Mouse (Mus musculus): ENCODE data around the gene Zfp217.

Gene Zfp217

GRCm38 (mm10) chr2:170131981-170132460, 15.9 kb downstream of the Zfp217 start:
- DNase-seq: no peak

DNA sequence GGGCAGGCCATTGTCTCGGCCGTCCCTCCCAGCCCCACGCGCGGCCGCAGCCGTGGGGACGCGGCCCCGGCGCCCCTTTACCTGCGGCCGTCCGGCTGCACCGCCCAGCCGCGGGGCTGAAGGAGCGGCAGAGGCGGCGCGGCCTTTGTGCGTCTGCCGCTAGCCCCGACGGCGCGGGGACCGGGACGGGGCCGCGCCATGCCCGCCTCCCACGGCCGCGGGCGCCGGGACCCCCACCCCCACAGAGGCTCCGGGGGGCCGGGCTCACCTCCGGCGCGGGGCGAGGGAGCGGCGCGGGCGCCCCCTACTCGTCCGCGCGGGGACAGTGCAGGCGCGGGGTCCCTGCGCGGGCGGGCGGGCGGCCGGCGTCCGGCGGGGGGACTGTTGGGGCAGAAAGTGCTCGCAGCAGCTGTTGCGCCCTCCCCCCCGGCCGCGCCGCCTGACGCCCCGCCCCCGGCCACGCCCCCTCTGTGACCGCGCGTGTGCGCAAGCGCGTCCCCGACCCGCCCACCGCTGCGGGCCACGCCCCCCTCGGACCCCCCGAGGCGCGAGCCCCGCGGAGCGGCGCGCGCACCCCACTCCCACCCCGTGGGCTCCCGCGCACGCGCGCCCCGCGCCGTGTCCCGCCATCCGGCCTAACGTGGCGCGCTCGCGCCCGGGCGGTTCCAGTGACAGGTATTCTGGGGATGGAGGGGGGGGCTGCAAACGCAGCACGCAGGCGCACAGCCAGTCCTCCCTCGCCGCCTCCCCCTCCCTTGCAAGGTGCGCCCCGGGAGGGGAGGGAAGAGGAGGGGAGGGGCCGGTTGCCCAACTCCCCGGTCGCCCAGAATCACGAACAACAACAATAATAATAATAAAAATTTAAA, 16.9 kb downstream of the Zfp217 start:
- DNase-seq: peak; percentile 97

GRCm38 (mm10) chr2:170129923-170130779, 17.8 kb downstream of the Zfp217 start:
- DNase-seq: peak; percentile 73

- DNase-seq: no peak
Measured at GRCm38 (mm10) chr2:170129248-170129922, 18.5 kb downstream of the Zfp217 start.

GRCm38 (mm10) chr2:170128461-170129247, 19.2 kb downstream of the Zfp217 start:
- no peak for DNase-seq

DNA sequence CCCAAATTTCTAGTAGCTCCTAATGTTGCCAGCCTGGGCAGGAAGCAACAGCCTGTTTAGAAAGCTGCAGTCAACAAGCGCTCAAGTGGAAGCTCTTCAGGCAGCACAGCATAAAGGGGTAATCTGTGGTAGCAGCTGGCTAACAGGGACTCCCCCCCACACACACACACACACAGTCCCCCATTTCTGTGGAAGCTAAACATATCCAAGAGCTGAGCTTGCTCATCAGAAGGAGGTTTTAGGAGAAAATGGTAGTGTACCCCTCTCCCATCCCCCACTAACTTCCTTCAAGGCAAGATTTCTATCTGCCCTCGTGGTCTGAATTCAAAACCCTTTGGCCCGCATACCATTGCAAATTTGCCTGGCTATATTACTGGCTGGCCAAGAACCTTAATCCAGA, 20.4 kb downstream of the Zfp217 start:
- DNase-seq: peak; percentile 33

DNA sequence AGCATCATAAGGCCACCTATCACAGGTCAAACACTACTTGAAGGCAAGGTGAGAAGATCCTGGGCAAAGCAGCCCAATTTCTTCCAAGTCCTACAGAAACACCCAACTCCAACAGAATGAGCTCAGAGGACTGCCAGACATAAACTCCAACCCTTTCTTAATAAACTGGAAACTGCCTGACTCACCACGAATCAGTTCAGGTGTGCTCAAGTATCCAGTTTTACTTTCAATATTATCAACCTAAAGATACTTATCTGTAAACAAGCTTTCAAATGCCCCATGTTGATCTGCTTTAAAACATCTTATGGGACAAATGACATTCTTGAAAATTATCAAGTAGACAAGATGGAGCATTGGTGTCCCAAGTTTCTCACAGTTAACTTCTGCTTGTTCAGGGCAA, 21.6 kb downstream of the Zfp217 start:
- DNase-seq: no peak

DNA sequence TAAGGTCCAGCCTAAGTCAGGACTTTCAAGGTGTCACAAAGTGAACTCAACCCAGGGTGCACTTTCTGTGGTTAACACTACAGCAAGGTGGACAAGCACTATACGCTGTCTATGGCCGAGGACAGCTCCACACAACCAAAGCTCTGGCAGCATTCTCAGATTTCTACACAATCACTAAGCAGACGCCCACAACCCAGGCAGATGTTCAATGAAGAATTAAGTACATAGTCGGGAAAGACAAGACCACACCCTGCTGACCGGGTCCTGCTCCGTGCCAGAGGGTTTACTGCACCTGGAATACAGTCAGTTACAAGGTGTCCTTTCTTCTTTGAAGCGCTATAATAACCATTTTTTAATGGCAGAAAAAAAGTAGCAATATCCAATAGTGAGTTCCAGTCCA, 25.7 kb downstream of the Zfp217 start:
- DNase-seq: no peak

DNA sequence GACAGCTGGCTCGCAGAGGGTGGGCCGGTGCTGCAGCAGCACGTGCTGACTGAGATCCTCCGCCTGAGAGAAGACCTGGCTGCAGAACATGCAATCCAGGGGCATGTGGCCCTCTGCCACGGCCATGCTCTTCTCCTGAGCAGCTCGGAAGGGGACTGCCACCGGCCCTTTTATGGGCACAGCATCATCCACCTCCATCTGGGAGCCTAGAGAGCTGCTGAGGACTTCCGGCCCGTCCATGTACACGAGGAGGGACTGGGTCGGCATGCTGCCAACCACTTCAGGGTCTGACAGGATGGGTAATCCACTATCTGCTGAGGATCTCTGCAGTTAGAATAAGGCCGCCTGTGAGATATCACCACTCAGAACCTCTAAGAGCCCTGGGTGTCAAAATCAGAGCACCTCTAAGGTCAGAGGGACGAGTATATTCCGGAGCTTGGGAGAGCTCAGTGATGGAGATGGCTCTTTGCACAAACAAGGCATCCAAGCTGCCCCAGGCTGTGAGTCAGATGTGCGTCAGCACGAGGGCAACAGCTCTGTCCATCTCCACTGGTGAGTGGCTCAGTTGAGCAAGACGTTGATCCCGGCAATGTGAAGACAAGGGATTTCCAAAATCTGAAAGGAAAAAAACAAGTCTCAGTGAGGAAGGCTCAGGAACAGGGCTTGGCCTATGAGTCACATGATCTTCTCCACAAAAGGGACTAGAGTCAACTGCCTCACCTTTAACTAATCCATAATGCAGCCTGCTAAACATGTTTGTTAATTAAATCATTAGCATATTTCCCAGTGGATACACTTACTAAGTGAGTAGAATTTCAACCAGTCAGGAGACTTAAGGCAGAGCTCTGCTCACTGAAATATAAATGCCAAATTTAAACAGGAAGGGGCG, 27.5 kb downstream of the Zfp217 start:
- DNase-seq: no peak

GRCm38 (mm10) chr2:170116704-170117281, 31.1 kb downstream of the Zfp217 start:
- DNase-seq: peak; percentile 75

- no peak for DNase-seq
Measured at GRCm38 (mm10) chr2:170110306-170110705, 37.6 kb downstream of the Zfp217 start.

- no peak for DNase-seq
Measured at GRCm38 (mm10) chr2:170109528-170109927, 38.4 kb downstream of the Zfp217 start.

DNA sequence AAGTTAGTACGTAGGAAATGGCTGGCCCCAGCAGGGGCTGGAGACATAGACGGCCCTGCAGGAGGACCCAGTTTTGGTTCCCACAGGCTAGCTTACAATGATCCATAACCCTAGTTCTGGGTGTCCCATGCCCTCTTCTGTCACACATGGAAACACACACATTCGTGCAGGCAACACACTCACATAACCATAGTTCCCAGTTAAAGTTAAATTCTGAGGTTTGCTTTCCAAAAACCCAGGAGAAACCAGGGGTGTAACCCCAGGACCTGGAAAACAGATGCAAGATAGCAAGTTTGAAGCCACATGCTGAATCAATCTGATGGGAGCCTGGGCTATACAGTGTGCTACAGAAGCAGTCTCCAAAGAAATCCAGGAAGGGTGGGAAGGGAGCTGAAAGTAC, 40.1 kb downstream of the Zfp217 start:
- no peak for DNase-seq

- DNase-seq: no peak
Measured at GRCm38 (mm10) chr2:170106000-170106399, 41.9 kb downstream of the Zfp217 start.

- DNase-seq: peak; percentile 17
Measured at GRCm38 (mm10) chr2:170104396-170104795, 43.5 kb downstream of the Zfp217 start.

- peak; percentile 70 for DNase-seq
Measured at GRCm38 (mm10) chr2:170103852-170104251, 44.1 kb downstream of the Zfp217 start.

DNA sequence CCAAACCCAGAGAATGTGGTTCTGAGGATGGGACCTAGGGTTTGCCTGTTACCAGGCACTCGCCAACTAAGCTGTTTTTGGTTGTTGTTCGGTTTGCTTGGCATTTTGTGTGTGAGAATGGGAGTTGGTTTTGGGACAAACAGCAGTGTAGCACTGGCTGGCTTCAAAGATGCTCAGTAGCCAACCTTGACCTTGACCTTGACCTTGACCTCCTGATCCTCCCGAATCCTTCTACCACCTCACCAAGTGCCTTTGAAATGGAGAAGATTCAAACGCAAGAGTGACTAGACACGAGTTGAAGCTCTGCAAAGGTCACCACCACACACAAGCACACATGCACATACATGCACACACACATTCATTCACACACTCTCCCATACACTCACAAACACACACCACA, 44.6 kb downstream of the Zfp217 start:
- DNase-seq: no peak

- DNase-seq: no peak
Measured at GRCm38 (mm10) chr2:170101932-170102331, 46.0 kb downstream of the Zfp217 start.

DNA sequence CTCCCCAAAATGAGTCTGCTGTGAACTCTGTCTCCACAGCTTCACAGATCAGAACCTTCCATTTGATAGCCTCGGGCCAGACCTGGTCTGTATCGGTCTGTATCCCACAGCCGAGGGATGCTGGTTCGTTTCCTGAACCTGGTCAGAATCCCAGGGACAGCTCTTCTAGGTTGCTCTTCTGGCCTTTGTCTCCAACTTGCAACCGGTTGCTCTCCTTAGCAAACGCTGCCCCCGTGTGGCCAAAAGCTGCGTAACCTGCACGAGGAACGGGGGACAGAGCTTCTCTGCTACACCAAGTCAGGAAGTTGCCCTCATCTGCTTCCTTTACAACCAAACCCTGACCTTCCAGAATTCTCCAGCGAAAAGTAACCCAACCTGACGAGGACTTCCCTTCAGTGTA, 46.8 kb downstream of the Zfp217 start:
- DNase-seq: peak; percentile 95

GRCm38 (mm10) chr2:170094871-170095270, 53.0 kb downstream of the Zfp217 start:
- no peak for DNase-seq

DNA sequence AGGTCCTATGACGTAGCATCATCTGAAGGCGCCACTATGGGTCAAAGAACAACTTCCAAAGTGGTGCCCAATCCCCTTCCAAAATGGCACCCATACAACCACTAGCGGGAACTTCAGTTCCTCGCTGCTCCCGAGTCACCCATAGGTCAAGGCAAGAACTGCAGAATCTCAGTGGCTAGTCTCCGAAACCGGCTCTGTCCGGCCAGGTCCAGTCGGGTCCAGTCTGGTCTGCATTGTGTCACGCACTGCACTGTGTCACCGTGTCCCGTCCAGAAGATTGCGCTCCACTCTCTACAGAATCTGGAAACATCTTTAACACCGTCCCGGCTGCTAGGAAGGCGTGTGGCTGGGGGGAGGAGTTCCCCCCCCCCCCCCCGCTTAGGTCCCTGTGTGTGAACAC, 53.7 kb downstream of the Zfp217 start:
- no peak for DNase-seq
